In genomic region chr17:80179959-80180358, GRCm38 (mm10) we compare ENCODE assay signal across 8 mouse cellular contexts. TPM values are rescaled to one million over a fixed set of nuclear protein-coding genes. Genes with fewer than 3 reads are reported as not detected.
A peak's percentile ranks its signal among the peaks of the same experiment; 100 is the strongest.
DNase-seq lines count a peak whose midpoint lies in the region; ATAC-seq lines count a peak whose summit lies in the region.

No protein-coding gene starts in this region.

- WGBS in embryonic facial prominence, embryonic 14.5 days = 0% methylated on average over 6 of the region's 6 CpGs
- 0% methylated on average over 6 of the region's 6 CpGs for WGBS in limb, embryonic 13.5 days
- 0% methylated on average over 6 of the region's 6 CpGs for WGBS in midbrain, embryonic 16.5 days

- H3K4me3 ChIP-seq in embryonic facial prominence, embryonic 14.5 days (ENCODE audit: low read depth, low read length) = no peak overlapping the region
- no peak overlapping the region for H3K4me3 ChIP-seq in limb, embryonic 13.5 days
- H3K4me3 ChIP-seq in midbrain, embryonic 16.5 days (ENCODE audit: low read depth, low read length) = no peak overlapping the region

- no peak overlapping the region for H3K27ac ChIP-seq in embryonic facial prominence, embryonic 14.5 days (replicated peaks; ENCODE audit: low read depth, low read length)
- no peak overlapping the region for H3K27ac ChIP-seq in limb, embryonic 13.5 days
- no peak overlapping the region for H3K27ac ChIP-seq in midbrain, embryonic 16.5 days (ENCODE audit: low read length)

- peak; percentile 70 for DNase-seq in A20 (ENCODE audit: low read depth, low spot score)
- peak; percentile 77 to 80 for DNase-seq in adrenal gland, postnatal 36 days
- DNase-seq in embryonic facial prominence, embryonic 14.5 days (ENCODE audit: low spot score) = peak; percentile 87
- DNase-seq in heart, adult 9 months (ENCODE audit: low spot score in 2 of 2) = peak; percentile 71 to 72
- peak; percentile 67 for DNase-seq in kidney, adult 8-10 months
- peak; percentile 59 to 83 for DNase-seq in spleen, postnatal 10 days (ENCODE audit: low spot score in 2 of 2)

- no peaks in the 10 kb centered on the region for H3K9me3 ChIP-seq in embryonic facial prominence, embryonic 14.5 days (ENCODE audit: control insufficient read depth, low read length)
- no peaks in the 10 kb centered on the region for H3K9me3 ChIP-seq in limb, embryonic 13.5 days
- no peaks in the 10 kb centered on the region for H3K9me3 ChIP-seq in midbrain, embryonic 16.5 days (replicated peaks; ENCODE audit: control insufficient read depth, low read length, poor library complexity, severe bottlenecking)

- H3K27me3 ChIP-seq in embryonic facial prominence, embryonic 14.5 days (replicated peaks; ENCODE audit: control insufficient read depth, insufficient read depth, low read length) = no peaks in the 10 kb centered on the region
- no peaks in the 10 kb centered on the region for H3K27me3 ChIP-seq in limb, embryonic 13.5 days
- no peaks in the 10 kb centered on the region for H3K27me3 ChIP-seq in midbrain, embryonic 16.5 days (ENCODE audit: control insufficient read depth, insufficient read depth, low read depth, low read length)

- peak; percentile 78 for ATAC-seq in embryonic facial prominence, embryonic 14.5 days (ENCODE audit: low read depth)
- ATAC-seq in limb, embryonic 13.5 days (ENCODE audit: low FRiP score, low read depth) = peak; percentile 83; the same call in 1 of the 2 replicates
- peak; percentile 93 for ATAC-seq in midbrain, embryonic 16.5 days

- H3K9ac ChIP-seq in embryonic facial prominence, embryonic 14.5 days (ENCODE audit: low read depth, low read length) = no peak overlapping the region
- no peak overlapping the region for H3K9ac ChIP-seq in limb, embryonic 13.5 days
- H3K9ac ChIP-seq in midbrain, embryonic 16.5 days (ENCODE audit: low read depth, low read length) = no peak overlapping the region

- no peak overlapping the region for H3K4me2 ChIP-seq in embryonic facial prominence, embryonic 14.5 days (ENCODE audit: low read depth, low read length)
- no peak overlapping the region for H3K4me2 ChIP-seq in limb, embryonic 13.5 days (replicated peaks)
- H3K4me2 ChIP-seq in midbrain, embryonic 16.5 days (ENCODE audit: low read length) = no peak overlapping the region

- H3K4me1 ChIP-seq in embryonic facial prominence, embryonic 14.5 days (ENCODE audit: control insufficient read depth, insufficient read depth, low read length) = no peaks in the 10 kb centered on the region
- H3K4me1 ChIP-seq in limb, embryonic 13.5 days = no peaks in the 10 kb centered on the region
- H3K4me1 ChIP-seq in midbrain, embryonic 16.5 days (ENCODE audit: control insufficient read depth, insufficient read depth, low read length) = no peaks in the 10 kb centered on the region

- H3K36me3 ChIP-seq in embryonic facial prominence, embryonic 14.5 days (ENCODE audit: control insufficient read depth, insufficient read depth, low read length) = no peaks in the 10 kb centered on the region
- H3K36me3 ChIP-seq in limb, embryonic 13.5 days = no peaks in the 10 kb centered on the region
- no peaks in the 10 kb centered on the region for H3K36me3 ChIP-seq in midbrain, embryonic 16.5 days (ENCODE audit: control insufficient read depth, insufficient read depth, low read length)

RNA-seq across cellular contexts. Expression of gene Srsf7, which starts 27.1 kb away (rescaled TPM):
- 100 to 1,000 TPM; 101 to 144 TPM for total RNA-seq in adrenal gland, postnatal 36 days (2021)
- 485 and 532 TPM in 2 replicates for polyA plus RNA-seq in embryonic facial prominence, embryonic 14.5 days (2014; fragmentation: Nextera tagmentation; extraction: Ambion mirVana)
- 721 and 736 TPM in 2 replicates for polyA plus RNA-seq in limb, embryonic 13.5 days (2015; fragmentation: Nextera tagmentation; extraction: Ambion mirVana)
- 395 and 441 TPM in 2 replicates for polyA plus RNA-seq in midbrain, embryonic 16.5 days (2015; fragmentation: Nextera tagmentation; extraction: Ambion mirVana)

RNA-seq across cellular contexts. Expression of gene Ttc39d, which starts 27.3 kb away (rescaled TPM):
- total RNA-seq in adrenal gland, postnatal 36 days (2021) = not detected
- polyA plus RNA-seq in embryonic facial prominence, embryonic 14.5 days (2014; fragmentation: Nextera tagmentation; extraction: Ambion mirVana) = 0.18 and 0.19 TPM in 2 replicates
- 0.10 and 0.17 TPM in 2 replicates for polyA plus RNA-seq in limb, embryonic 13.5 days (2015; fragmentation: Nextera tagmentation; extraction: Ambion mirVana)
- 0.11 and 0.30 TPM in 2 replicates for polyA plus RNA-seq in midbrain, embryonic 16.5 days (2015; fragmentation: Nextera tagmentation; extraction: Ambion mirVana)

RNA-seq across cellular contexts. Expression of gene Gemin6, which starts 44.3 kb away (rescaled TPM):
- total RNA-seq in adrenal gland, postnatal 36 days (2021) = 1 to 10 TPM; 7.5 to 7.8 TPM
- polyA plus RNA-seq in embryonic facial prominence, embryonic 14.5 days (2014; fragmentation: Nextera tagmentation; extraction: Ambion mirVana) = 33.1 and 34.5 TPM in 2 replicates
- 37.3 and 38.4 TPM in 2 replicates for polyA plus RNA-seq in limb, embryonic 13.5 days (2015; fragmentation: Nextera tagmentation; extraction: Ambion mirVana)
- 17.2 and 18.2 TPM in 2 replicates for polyA plus RNA-seq in midbrain, embryonic 16.5 days (2015; fragmentation: Nextera tagmentation; extraction: Ambion mirVana)

RNA-seq across cellular contexts. Expression of gene Galm, which starts 52.7 kb away (rescaled TPM):
- total RNA-seq in adrenal gland, postnatal 36 days (2021) = 10 to 100 TPM; 13.9 to 19.8 TPM
- polyA plus RNA-seq in embryonic facial prominence, embryonic 14.5 days (2014; fragmentation: Nextera tagmentation; extraction: Ambion mirVana) = 25.8 and 27.3 TPM in 2 replicates
- 15.5 and 17.2 TPM in 2 replicates for polyA plus RNA-seq in limb, embryonic 13.5 days (2015; fragmentation: Nextera tagmentation; extraction: Ambion mirVana)
- polyA plus RNA-seq in midbrain, embryonic 16.5 days (2015; fragmentation: Nextera tagmentation; extraction: Ambion mirVana) = 1.4 and 2.0 TPM in 2 replicates
